Mouse (Mus musculus): ENCODE data around the gene 2510009E07Rik. TPM values are rescaled to one million over a fixed set of nuclear protein-coding genes. Genes with fewer than 3 reads are reported as not detected.

The 2510009E07Rik gene
- polyA plus RNA-seq, 1 experiment from 2014 or later = 8.7 TPM

DNA sequence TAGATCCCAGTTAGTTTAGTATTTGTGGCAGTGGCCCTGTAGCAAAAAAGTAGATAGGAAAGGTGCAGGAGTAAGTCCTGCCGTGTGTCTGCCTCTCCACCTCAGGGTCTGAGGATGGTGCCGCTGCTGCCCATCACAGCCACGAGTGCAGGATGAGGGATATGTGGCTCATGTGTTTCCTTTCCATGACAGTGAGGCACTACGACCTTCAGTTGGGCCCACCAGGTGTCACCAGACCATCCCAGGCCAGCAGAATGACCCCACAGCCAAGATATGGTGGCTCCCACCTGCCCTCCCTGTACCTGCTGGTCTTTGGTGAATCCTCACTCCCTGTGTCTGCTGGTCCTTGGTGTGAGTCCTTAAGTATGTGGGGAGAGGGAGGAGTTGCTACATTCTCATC lies 43.3 kb downstream of the 2510009E07Rik start:
- ATAC-seq = no peak
- no peak for TF ChIP-seq CTCF (IDR thresholded peaks at IDR 0.05; ENCODE audit: low read depth)
- no peaks in the 10 kb centered on the region for H3K9me3 ChIP-seq (ENCODE audit: control insufficient read depth)
- no peak overlapping the region for H3K9ac ChIP-seq (ENCODE audit: low read depth, low read length)
- H3K4me3 ChIP-seq (ENCODE audit: low read depth, low read length) = no peak overlapping the region
- no peaks in the 10 kb centered on the region for H3K27me3 ChIP-seq (replicated peaks; ENCODE audit: control insufficient read depth, insufficient read depth, low read length)
- H3K36me3 ChIP-seq (ENCODE audit: control insufficient read depth, insufficient read depth) = peaks cover 7% of the 10 kb centered on the region; the same call in 1 of the 2 replicates
- no peaks in the 10 kb centered on the region for H3K4me1 ChIP-seq (replicated peaks; ENCODE audit: control insufficient read depth, insufficient read depth, low read length)
- no peak overlapping the region for H3K4me2 ChIP-seq (replicated peaks; ENCODE audit: low read depth)
- no peak overlapping the region for H3K27ac ChIP-seq (ENCODE audit: low read depth, low read length)
- 86% methylated on average over 4 of the region's 4 CpGs for WGBS

DNA sequence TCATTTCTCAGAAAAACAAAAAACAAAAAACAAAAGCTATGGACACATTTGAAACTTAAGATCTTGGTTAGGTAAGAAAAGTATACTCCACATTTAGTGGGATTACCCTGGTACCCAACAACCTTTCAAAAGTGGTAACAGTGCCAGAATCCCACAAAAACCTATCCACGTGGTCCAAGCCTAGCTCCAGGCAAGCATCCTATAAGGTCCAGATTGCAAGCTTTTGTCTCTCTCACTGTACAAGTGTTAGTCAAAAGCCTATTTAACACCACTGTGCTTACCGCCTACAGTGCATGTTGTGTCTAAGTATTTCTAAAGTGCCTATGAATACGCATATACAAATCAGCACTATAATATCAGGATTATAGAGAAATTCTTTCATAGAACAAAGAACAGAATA lies 44.2 kb downstream of the 2510009E07Rik start:
- no peaks in the 10 kb centered on the region for H3K9me3 ChIP-seq (ENCODE audit: control insufficient read depth)
- ATAC-seq = no peak
- H3K9ac ChIP-seq (ENCODE audit: low read depth, low read length) = no peak overlapping the region
- no peaks in the 10 kb centered on the region for H3K4me1 ChIP-seq (replicated peaks; ENCODE audit: control insufficient read depth, insufficient read depth, low read length)
- H3K27ac ChIP-seq (ENCODE audit: low read depth, low read length) = no peak overlapping the region
- WGBS = 93% methylated on average over 3 of the region's 3 CpGs
- H3K4me2 ChIP-seq (replicated peaks; ENCODE audit: low read depth) = no peak overlapping the region
- H3K36me3 ChIP-seq (ENCODE audit: control insufficient read depth, insufficient read depth) = peaks cover 7% of the 10 kb centered on the region; the same call in 1 of the 2 replicates
- no peak overlapping the region for H3K4me3 ChIP-seq (ENCODE audit: low read depth, low read length)
- H3K27me3 ChIP-seq (replicated peaks; ENCODE audit: control insufficient read depth, insufficient read depth, low read length) = no peaks in the 10 kb centered on the region
- no peak for TF ChIP-seq CTCF (IDR thresholded peaks at IDR 0.05; ENCODE audit: low read depth)

DNA sequence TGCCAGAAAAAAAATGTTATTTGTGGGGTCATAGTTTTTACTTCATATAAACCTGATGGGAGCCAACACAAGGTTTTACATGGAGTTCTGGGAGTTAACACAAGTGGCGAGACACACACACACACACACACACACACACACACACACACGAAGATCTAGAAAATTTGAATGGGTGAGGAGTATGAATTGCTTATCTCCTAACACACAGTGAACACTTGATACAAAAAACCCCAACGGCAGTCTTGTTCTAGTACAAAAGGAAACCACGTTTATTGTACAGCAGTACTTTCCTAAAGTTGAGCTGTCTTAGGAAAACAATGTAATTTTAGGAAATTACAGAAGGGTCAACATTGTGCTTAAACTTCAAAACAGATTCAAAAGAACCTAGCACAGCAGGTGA lies 45.7 kb downstream of the 2510009E07Rik start:
- no peak for TF ChIP-seq CTCF (IDR thresholded peaks at IDR 0.05; ENCODE audit: low read depth)

DNA sequence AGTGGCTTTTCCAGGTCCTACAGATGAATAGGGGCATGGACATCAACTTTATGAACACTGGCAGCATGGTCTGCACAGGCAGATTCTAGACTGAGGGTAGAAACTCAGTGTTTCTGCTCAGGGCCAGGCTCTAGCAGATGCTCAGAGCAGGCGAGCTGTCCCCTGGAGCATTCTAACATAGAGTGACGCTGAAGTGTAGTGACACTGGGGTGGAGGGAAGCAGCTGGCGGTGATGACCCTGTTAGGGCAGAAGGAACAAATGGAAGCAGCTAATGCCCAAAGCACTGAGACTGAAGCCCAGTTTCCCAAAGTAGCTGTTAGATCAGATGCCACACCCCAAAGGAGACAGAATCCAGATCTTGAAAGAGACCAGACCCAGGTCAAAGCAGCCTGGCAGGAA lies 48.0 kb downstream of the 2510009E07Rik start:
- Histone ChIP-seq H3K9ac (ENCODE audit: low read depth, low read length) (no peak overlapping the region), H3K9me3 (ENCODE audit: control insufficient read depth) (no peaks in the 10 kb centered on the region), H3K36me3 (ENCODE audit: control insufficient read depth, insufficient read depth) (peaks cover 7% of the 10 kb centered on the region; the same call in 1 of the 2 replicates), H3K4me1 (replicated peaks; ENCODE audit: control insufficient read depth, insufficient read depth, low read length) (peaks cover 6% of the 10 kb centered on the region), H3K4me2 (replicated peaks; ENCODE audit: low read depth) (no peak overlapping the region), H3K27ac (ENCODE audit: low read depth, low read length) (no peak overlapping the region), H3K27me3 (replicated peaks; ENCODE audit: control insufficient read depth, insufficient read depth, low read length) (no peaks in the 10 kb centered on the region), H3K4me3 (ENCODE audit: low read depth, low read length) (no peak overlapping the region)
- 85% methylated on average over 3 of the region's 3 CpGs for WGBS
- TF ChIP-seq CTCF (IDR thresholded peaks at IDR 0.05; ENCODE audit: low read depth) = no peak
- ATAC-seq = no peak

More for the DNA sequence above, 45.7 kb downstream of the 2510009E07Rik start:
- no peaks in the 10 kb centered on the region for H3K9me3 ChIP-seq (ENCODE audit: control insufficient read depth)
- peaks cover 6% of the 10 kb centered on the region for H3K4me1 ChIP-seq (replicated peaks; ENCODE audit: control insufficient read depth, insufficient read depth, low read length)
- no peak overlapping the region for H3K9ac ChIP-seq (ENCODE audit: low read depth, low read length)
- no peak overlapping the region for H3K4me3 ChIP-seq (ENCODE audit: low read depth, low read length)
- no peak overlapping the region for H3K4me2 ChIP-seq (replicated peaks; ENCODE audit: low read depth)
- 85% methylated on average over 4 of the region's 4 CpGs for WGBS
- no peak overlapping the region for H3K27ac ChIP-seq (ENCODE audit: low read depth, low read length)
- ATAC-seq = no peak
- no peaks in the 10 kb centered on the region for H3K27me3 ChIP-seq (replicated peaks; ENCODE audit: control insufficient read depth, insufficient read depth, low read length)
- peaks cover 7% of the 10 kb centered on the region; the same call in 1 of the 2 replicates for H3K36me3 ChIP-seq (ENCODE audit: control insufficient read depth, insufficient read depth)

DNA sequence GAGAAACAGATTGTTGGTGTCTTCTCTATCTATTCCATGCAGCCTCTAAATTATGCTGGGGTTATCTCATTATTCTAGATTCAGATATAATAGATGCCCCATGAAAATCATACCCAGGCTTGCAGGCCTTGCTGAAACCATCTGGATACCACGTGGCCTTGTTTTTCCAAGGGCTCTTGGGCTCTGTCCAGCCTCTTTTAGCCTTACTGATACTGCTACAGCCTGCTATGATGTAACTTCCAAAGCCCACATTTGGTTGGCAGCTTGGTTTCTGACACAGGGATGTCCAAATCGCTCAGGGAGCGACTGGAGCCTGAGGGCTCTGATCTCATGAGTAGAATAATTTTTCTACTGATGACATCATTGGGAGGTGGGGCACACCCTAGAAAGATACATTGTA lies 48.5 kb downstream of the 2510009E07Rik start:
- H3K27me3 ChIP-seq (replicated peaks; ENCODE audit: control insufficient read depth, insufficient read depth, low read length) = no peaks in the 10 kb centered on the region
- no peak overlapping the region for H3K27ac ChIP-seq (ENCODE audit: low read depth, low read length)
- H3K4me1 ChIP-seq (replicated peaks; ENCODE audit: control insufficient read depth, insufficient read depth, low read length) = peaks cover 6% of the 10 kb centered on the region
- ATAC-seq = no peak
- H3K4me2 ChIP-seq (replicated peaks; ENCODE audit: low read depth) = no peak overlapping the region
- no peaks in the 10 kb centered on the region for H3K9me3 ChIP-seq (ENCODE audit: control insufficient read depth)
- no peak overlapping the region for H3K9ac ChIP-seq (ENCODE audit: low read depth, low read length)
- peaks cover 7% of the 10 kb centered on the region; the same call in 1 of the 2 replicates for H3K36me3 ChIP-seq (ENCODE audit: control insufficient read depth, insufficient read depth)
- 87% methylated on average over 3 of the region's 3 CpGs for WGBS
- no peak for TF ChIP-seq CTCF (IDR thresholded peaks at IDR 0.05; ENCODE audit: low read depth)
- no peak overlapping the region for H3K4me3 ChIP-seq (ENCODE audit: low read depth, low read length)

DNA sequence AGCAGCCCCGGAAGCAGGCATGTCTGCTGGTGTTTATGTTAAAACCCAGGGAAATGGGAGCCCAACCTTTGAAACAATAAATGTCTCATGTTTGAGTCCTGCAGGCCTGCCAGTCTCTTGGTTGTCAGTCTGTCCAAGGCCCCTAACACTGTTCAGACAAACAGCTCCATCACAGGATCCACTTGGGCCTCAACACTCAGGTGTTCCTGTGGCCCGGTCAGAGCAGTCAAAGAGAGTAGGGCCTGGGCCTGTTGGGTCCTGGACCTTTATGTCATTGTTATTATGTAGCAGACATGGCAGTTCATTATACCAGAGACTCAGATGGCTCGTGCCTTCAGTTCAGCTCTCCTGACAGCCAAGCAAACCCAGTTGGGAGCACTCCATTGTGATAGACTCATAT lies 49.9 kb downstream of the 2510009E07Rik start:
- 49% methylated on average over 3 of the region's 3 CpGs for WGBS
- peak overlapping the region; percentile 55; the same call in 1 of the 2 replicates for H3K4me2 ChIP-seq (replicated peaks; ENCODE audit: low read depth)
- no peak for TF ChIP-seq CTCF (IDR thresholded peaks at IDR 0.05; ENCODE audit: low read depth)
- H3K27ac ChIP-seq (ENCODE audit: low read depth, low read length) = peak overlapping the region; percentile 74
- no peak; the same call in 1 of the 2 replicates for ATAC-seq
- no peaks in the 10 kb centered on the region for H3K9me3 ChIP-seq (ENCODE audit: control insufficient read depth)
- H3K4me3 ChIP-seq (ENCODE audit: low read depth, low read length) = no peak overlapping the region
- no peaks in the 10 kb centered on the region for H3K27me3 ChIP-seq (replicated peaks; ENCODE audit: control insufficient read depth, insufficient read depth, low read length)
- peaks cover 7% of the 10 kb centered on the region; the same call in 1 of the 2 replicates for H3K36me3 ChIP-seq (ENCODE audit: control insufficient read depth, insufficient read depth)
- H3K9ac ChIP-seq (ENCODE audit: low read depth, low read length) = peak overlapping the region; percentile 34; the same call in 1 of the 2 replicates
- peaks cover 6% of the 10 kb centered on the region for H3K4me1 ChIP-seq (replicated peaks; ENCODE audit: control insufficient read depth, insufficient read depth, low read length)
